Mouse (Mus musculus) bone marrow macrophage, adult 2 months (primary cell): ENCODE results near the gene Vkorc1l1. TPM values are rescaled to one million over a fixed set of nuclear protein-coding genes. Genes with fewer than 3 reads are reported as not detected.

Experiments used
- H3K27ac ChIP-seq: 2 replicates; pipeline ENCODE4 v1.5.1; 2012; ENCODE audit warnings: low read depth, low read length; ENCODE audit not compliant: insufficient read depth
- H3K4me1 ChIP-seq: 2 replicates; pipeline ENCODE4 v1.6.1; 2012; ENCODE audit warnings: low read length; ENCODE audit not compliant: control insufficient read depth, insufficient read depth
- H3K4me3 ChIP-seq: 2 replicates; pipeline ENCODE4 v1.5.1; 2012; ENCODE audit warnings: mild to moderate bottlenecking, low read length, moderate library complexity; ENCODE audit not compliant: insufficient read depth
- CTCF ChIP-seq: IDR thresholded peaks from 2 replicates; pipeline ENCODE4 v1.5.1; 2012; ENCODE audit warnings: low read depth, mild to moderate bottlenecking, low read length, moderate library complexity
- POLR2A ChIP-seq: IDR thresholded peaks from 2 replicates; pipeline ENCODE4 v1.6.1; 2012; ENCODE audit warnings: mild to moderate bottlenecking, low read depth, low read length, borderline replicate concordance
- polyA plus RNA-seq: library from polyadenylated mRNA; stranded (reverse); fragments of >200 nt; gene quantifications from 2 replicates; pipeline ENCODE4 v1.2.4, GENCODE M21; 2012; ENCODE audit not compliant: missing spikeins, insufficient read depth, insufficient read length

Vkorc1l1 gene
- polyA plus RNA-seq, 1 experiment, result 17.7 TPM

- no peak overlapping the region for H3K27ac ChIP-seq
- peaks cover 12% of the 10 kb centered on the region for H3K4me1 ChIP-seq
- TF ChIP-seq POLR2A (no peak), CTCF (no peak)
- H3K4me3 ChIP-seq, result no peak overlapping the region
These were observed 26.6 kb downstream of the Vkorc1l1 start for GRCm38 (mm10) chr5:129968417-129968816.

GRCm38 (mm10) chr5:129971491-129971890, 29.7 kb downstream of the Vkorc1l1 start:
- TF ChIP-seq CTCF, result no peak
- TF ChIP-seq POLR2A, result no peak
- Histone ChIP-seq H3K4me3 (no peak overlapping the region), H3K27ac (no peak overlapping the region), H3K4me1 (peaks cover 9% of the 10 kb centered on the region)

GRCm38 (mm10) chr5:129974354-129974753, 32.6 kb downstream of the Vkorc1l1 start:
- Histone ChIP-seq H3K4me1 (peaks cover 16% of the 10 kb centered on the region), H3K27ac (no peak overlapping the region), H3K4me3 (no peak overlapping the region)
- TF ChIP-seq CTCF (no peak), POLR2A (no peak)

GRCm38 (mm10) chr5:129974866-129975311, 33.1 kb downstream of the Vkorc1l1 start:
- H3K4me3 ChIP-seq, result no peak overlapping the region
- H3K27ac ChIP-seq, result no peak overlapping the region
- TF ChIP-seq POLR2A (no peak), CTCF (no peak)
- H3K4me1 ChIP-seq, result peaks cover 16% of the 10 kb centered on the region

GRCm38 (mm10) chr5:129977768-129978167, 36.0 kb downstream of the Vkorc1l1 start:
- TF ChIP-seq CTCF (no peak), POLR2A (no peak)
- H3K27ac ChIP-seq, result no peak overlapping the region
- no peak overlapping the region for H3K4me3 ChIP-seq
- H3K4me1 ChIP-seq, result peaks cover 15% of the 10 kb centered on the region

GRCm38 (mm10) chr5:129978608-129979007, 36.8 kb downstream of the Vkorc1l1 start:
- no peak overlapping the region for H3K27ac ChIP-seq
- TF ChIP-seq POLR2A (no peak), CTCF (no peak)
- no peak overlapping the region for H3K4me3 ChIP-seq
- H3K4me1 ChIP-seq, result peaks cover 19% of the 10 kb centered on the region

- Histone ChIP-seq H3K4me3 (no peak overlapping the region), H3K4me1 (peaks cover 14% of the 10 kb centered on the region), H3K27ac (no peak overlapping the region)
- no peak for TF ChIP-seq POLR2A
- TF ChIP-seq CTCF, result no peak
These were observed 38.4 kb downstream of the Vkorc1l1 start for GRCm38 (mm10) chr5:129980216-129980615.

- no peak overlapping the region for H3K4me3 ChIP-seq
- no peak overlapping the region for H3K27ac ChIP-seq
- TF ChIP-seq CTCF, result no peak
- TF ChIP-seq POLR2A, result no peak
- H3K4me1 ChIP-seq, result peaks cover under 1% of the 10 kb centered on the region
These were observed 47.6 kb downstream of the Vkorc1l1 start for GRCm38 (mm10) chr5:129989376-129989775.

GRCm38 (mm10) chr5:129991898-129992297, 50.1 kb downstream of the Vkorc1l1 start:
- H3K4me3 ChIP-seq, result no peak overlapping the region
- no peak overlapping the region for H3K27ac ChIP-seq
- no peak for TF ChIP-seq POLR2A
- TF ChIP-seq CTCF, result no peak
- H3K4me1 ChIP-seq, result peaks cover 17% of the 10 kb centered on the region

GRCm38 (mm10) chr5:129993374-129993773, 51.6 kb downstream of the Vkorc1l1 start:
- TF ChIP-seq CTCF (no peak), POLR2A (no peak)
- Histone ChIP-seq H3K4me1 (peaks cover 17% of the 10 kb centered on the region), H3K4me3 (no peak overlapping the region), H3K27ac (no peak overlapping the region)

- TF ChIP-seq CTCF (no peak), POLR2A (no peak)
- H3K4me3 ChIP-seq, result no peak overlapping the region
- peak overlapping the region; percentile 65 for H3K27ac ChIP-seq
- peaks cover 26% of the 10 kb centered on the region for H3K4me1 ChIP-seq
These were observed 53.2 kb downstream of the Vkorc1l1 start for GRCm38 (mm10) chr5:129994989-129995388.
